Mouse (Mus musculus) heart, embryonic 13.5 days (tissue): ENCODE measurements at regions not wholly inside any gene's neighbourhood (a gene's known extent, or its start where the extent isn't known, plus 50 kb on each side); places are given as distances from the start of the nearest gene placed in this dataset.

Experiments used
- ATAC-seq: fragments of 200-750 bp; cut with Nextera tagmentation; 2 replicates; pipeline ENCODE4 v1.8.0; 2017; ENCODE audit warnings: moderate TSS enrichment; ENCODE audit not compliant: insufficient number of reproducible peaks, low FRiP score, low TSS enrichment; ENCODE audit errors: extremely low read depth
- H3K27ac ChIP-seq: fragments of 300-500 bp; sonication (generic); replicated peaks from 2 replicates; pipeline ENCODE4 v1.5.1; 2015; ENCODE audit warnings: moderate library complexity, mild to moderate bottlenecking, inconsistent platforms
- H3K27me3 ChIP-seq: fragments of 300-500 bp; sonication (generic); replicated peaks from 2 replicates; pipeline ENCODE4 v1.6.1; 2015; ENCODE audit warnings: mild to moderate bottlenecking, inconsistent platforms
- H3K36me3 ChIP-seq: fragments of 300-500 bp; sonication (generic); 2 replicates; pipeline ENCODE4 v1.6.1; 2015; ENCODE audit warnings: mild to moderate bottlenecking, inconsistent platforms
- H3K4me1 ChIP-seq: fragments of 300-500 bp; sonication (generic); 2 replicates; pipeline ENCODE4 v1.6.1; 2015; ENCODE audit warnings: inconsistent platforms
- H3K4me2 ChIP-seq: fragments of 300-500 bp; sonication (generic); 2 replicates; pipeline ENCODE4 v1.6.1; 2015; ENCODE audit warnings: inconsistent platforms, mild to moderate bottlenecking, moderate library complexity
- H3K4me3 ChIP-seq: fragments of 300-500 bp; sonication (generic); 2 replicates; pipeline ENCODE4 v1.5.1; 2015; ENCODE audit warnings: moderate library complexity, mild to moderate bottlenecking, inconsistent platforms
- H3K9ac ChIP-seq: fragments of 300-500 bp; sonication (generic); 2 replicates; pipeline ENCODE4 v1.6.1; 2015; ENCODE audit warnings: inconsistent platforms, mild to moderate bottlenecking, moderate library complexity
- H3K9me3 ChIP-seq: fragments of 300-500 bp; sonication (generic); 2 replicates; pipeline ENCODE4 v1.6.1; 2016; ENCODE audit warnings: inconsistent platforms
- WGBS: fragments of 180-500 bp; shearing (Covaris S2); methylation state at CpG from one replicate; pipeline ENCODE4 v1.1.7; 2015; ENCODE audit warnings: mixed read lengths; 5-methylcytosine and 5-hydroxymethylcytosine counted together

DNA sequence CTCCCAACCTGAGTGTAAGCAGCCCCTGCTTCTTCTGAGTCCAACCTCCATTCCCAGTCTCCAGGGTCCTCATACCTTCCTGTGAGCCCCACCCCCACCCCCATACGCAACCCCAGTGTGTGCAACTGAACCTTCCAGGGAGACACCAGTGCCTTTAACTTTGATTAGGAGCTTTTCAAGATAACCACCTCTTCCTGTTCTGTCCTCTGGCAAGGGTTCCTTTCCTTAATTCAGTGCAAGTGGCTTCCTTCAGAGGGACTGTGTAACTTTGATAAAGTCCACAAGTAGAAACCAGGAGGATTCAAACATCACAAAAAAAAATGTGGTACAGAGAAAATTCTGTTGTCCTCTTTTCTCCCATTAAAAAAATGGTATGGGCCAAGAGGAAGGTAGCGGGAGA, 174.2 kb upstream of the Nfe2l3 start:
- ATAC-seq, result no peak
- peaks cover 14% of the 10 kb centered on the region for H3K4me1 ChIP-seq
- no peaks in the 10 kb centered on the region for H3K36me3 ChIP-seq
- no peak overlapping the region for H3K9ac ChIP-seq
- 52% methylated on average over 2 of the region's 2 CpGs for WGBS
- no peak overlapping the region for H3K4me2 ChIP-seq
- H3K9me3 ChIP-seq, result peaks cover 6% of the 10 kb centered on the region; the same call in 1 of the 2 replicates
- H3K27me3 ChIP-seq, result no peaks in the 10 kb centered on the region
- H3K27ac ChIP-seq, result no peak overlapping the region
- H3K4me3 ChIP-seq, result no peak overlapping the region

GRCm38 (mm10) chr6:51263595-51263994, 168.9 kb upstream of the Nfe2l3 start:
- WGBS, result 64% methylated on average over 4 of the region's 4 CpGs
- no peak overlapping the region for H3K4me2 ChIP-seq
- H3K27ac ChIP-seq, result no peak overlapping the region
- no peak overlapping the region for H3K9ac ChIP-seq
- no peaks in the 10 kb centered on the region for H3K36me3 ChIP-seq
- H3K4me1 ChIP-seq, result peaks cover 11% of the 10 kb centered on the region
- no peaks in the 10 kb centered on the region for H3K27me3 ChIP-seq
- no peak for ATAC-seq
- H3K9me3 ChIP-seq, result peaks cover 6% of the 10 kb centered on the region; the same call in 1 of the 2 replicates
- H3K4me3 ChIP-seq, result no peak overlapping the region

DNA sequence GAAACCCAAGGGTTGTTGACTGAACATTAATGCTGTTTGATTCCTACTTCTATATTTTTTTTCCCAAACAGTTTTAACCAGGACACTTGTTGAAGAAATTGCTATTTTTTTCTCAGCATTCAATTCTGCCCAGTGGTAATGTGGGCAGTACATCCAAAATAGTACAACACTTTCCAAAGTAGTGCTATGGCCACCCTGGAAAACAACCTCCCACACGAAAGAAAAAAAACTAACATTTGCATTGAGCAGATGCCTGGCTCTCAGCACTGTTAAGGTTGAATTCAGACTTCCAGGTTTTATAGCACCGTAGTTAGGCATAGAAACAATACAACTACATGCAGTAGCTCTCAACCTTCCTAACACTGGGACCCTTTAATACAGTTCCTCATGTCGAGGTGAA, 167.1 kb upstream of the Nfe2l3 start:
- Histone ChIP-seq H3K9ac (no peak overlapping the region), H3K9me3 (peaks cover 6% of the 10 kb centered on the region; the same call in 1 of the 2 replicates), H3K4me1 (peaks cover 21% of the 10 kb centered on the region), H3K27ac (no peak overlapping the region), H3K4me3 (no peak overlapping the region), H3K4me2 (no peak overlapping the region), H3K27me3 (no peaks in the 10 kb centered on the region), H3K36me3 (no peaks in the 10 kb centered on the region)
- WGBS, result 75% methylated on average over 3 of the region's 3 CpGs
- no peak for ATAC-seq

DNA sequence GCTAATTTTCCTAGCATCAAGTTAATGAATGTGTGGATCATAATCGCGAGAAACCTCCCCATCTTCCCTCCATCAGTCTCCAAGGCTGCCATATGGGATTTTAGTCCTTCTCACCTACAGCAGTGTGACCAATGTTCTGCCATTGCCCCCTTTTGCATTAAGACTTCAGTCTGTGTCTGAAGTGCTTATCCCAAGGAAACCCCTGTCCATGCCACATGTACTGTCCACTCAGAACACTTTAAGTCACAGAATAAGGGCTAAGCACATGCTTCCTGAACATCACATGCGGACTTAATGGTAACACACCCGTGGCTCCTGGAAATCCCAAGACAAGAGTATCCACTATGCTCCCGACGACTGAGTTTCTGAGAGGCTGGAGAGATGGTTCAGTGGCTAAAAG, 165.7 kb upstream of the Nfe2l3 start:
- Histone ChIP-seq H3K27ac (no peak overlapping the region), H3K4me1 (peaks cover 21% of the 10 kb centered on the region), H3K9ac (no peak overlapping the region), H3K4me3 (no peak overlapping the region), H3K36me3 (no peaks in the 10 kb centered on the region), H3K4me2 (no peak overlapping the region), H3K9me3 (no peaks in the 10 kb centered on the region), H3K27me3 (no peaks in the 10 kb centered on the region)
- 83% methylated on average over 6 of the region's 6 CpGs for WGBS
- ATAC-seq, result no peak

- ATAC-seq, result no peak
- Histone ChIP-seq H3K4me3 (no peak overlapping the region), H3K27ac (no peak overlapping the region), H3K27me3 (no peaks in the 10 kb centered on the region), H3K9me3 (no peaks in the 10 kb centered on the region), H3K36me3 (no peaks in the 10 kb centered on the region), H3K4me2 (no peak overlapping the region), H3K4me1 (peaks cover 21% of the 10 kb centered on the region), H3K9ac (no peak overlapping the region)
- WGBS, result 81% methylated on average over 5 of the region's 5 CpGs
These were observed 164.6 kb upstream of the Nfe2l3 start for GRCm38 (mm10) chr6:51267888-51268287.

DNA sequence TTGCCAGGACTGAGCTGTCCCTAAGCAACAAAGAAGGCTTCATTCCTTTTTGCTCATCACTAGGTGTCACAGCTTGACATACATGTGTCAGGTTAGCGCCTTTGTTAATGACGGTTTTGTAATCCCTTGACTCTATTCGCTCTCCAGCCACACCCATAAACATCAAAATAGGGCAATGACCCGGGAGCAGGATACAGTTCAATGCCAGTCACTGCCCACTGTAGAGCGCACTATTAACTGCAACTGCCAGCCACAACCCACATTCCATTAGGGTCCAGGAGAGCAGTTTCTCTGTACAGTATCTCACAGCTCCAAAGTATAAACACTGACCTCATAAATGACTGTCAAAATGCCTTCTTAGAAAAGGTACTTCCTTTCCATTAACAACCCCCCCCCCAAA, 163.5 kb upstream of the Nfe2l3 start:
- Histone ChIP-seq H3K27ac (no peak overlapping the region), H3K4me3 (peak overlapping the region; percentile 74), H3K4me2 (peak overlapping the region; percentile 95), H3K9ac (peak overlapping the region; percentile 95; the same call in 1 of the 2 replicates), H3K36me3 (no peaks in the 10 kb centered on the region), H3K4me1 (peaks cover 21% of the 10 kb centered on the region), H3K27me3 (no peaks in the 10 kb centered on the region), H3K9me3 (no peaks in the 10 kb centered on the region)
- no peak for ATAC-seq
- 79% methylated on average over 5 of the region's 5 CpGs for WGBS

DNA sequence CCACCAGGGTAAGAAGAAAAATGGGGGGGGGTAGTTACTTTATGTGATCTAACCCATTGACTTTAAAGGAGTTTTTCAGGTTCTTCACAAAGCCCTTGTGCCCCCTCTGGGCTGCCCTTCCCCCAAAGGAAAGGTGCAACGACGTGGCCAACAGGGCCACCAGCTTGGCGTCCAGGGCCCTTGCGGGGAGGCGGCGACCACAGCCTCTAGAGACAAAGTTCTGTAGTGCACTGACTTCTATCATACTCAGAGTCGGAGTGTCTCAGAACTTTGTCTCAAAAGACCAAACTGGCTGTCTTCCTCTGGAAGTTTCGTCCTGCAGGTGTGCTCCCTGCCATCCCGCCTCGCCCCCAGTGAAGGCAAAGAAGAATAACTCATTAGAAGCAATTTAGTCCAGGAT, 162.9 kb upstream of the Nfe2l3 start:
- Histone ChIP-seq H3K4me3 (peak overlapping the region; percentile 74), H3K36me3 (no peaks in the 10 kb centered on the region), H3K4me2 (peak overlapping the region; percentile 95), H3K27me3 (no peaks in the 10 kb centered on the region), H3K4me1 (peaks cover 21% of the 10 kb centered on the region), H3K27ac (no peak overlapping the region), H3K9me3 (no peaks in the 10 kb centered on the region), H3K9ac (peak overlapping the region; percentile 95)
- no peak for ATAC-seq
- 18% methylated on average over 10 of the region's 10 CpGs for WGBS

- peaks cover 21% of the 10 kb centered on the region for H3K4me1 ChIP-seq
- H3K4me2 ChIP-seq, result peak overlapping the region; percentile 95
- peak overlapping the region; percentile 74 for H3K4me3 ChIP-seq
- no peaks in the 10 kb centered on the region for H3K27me3 ChIP-seq
- H3K9ac ChIP-seq, result peak overlapping the region; percentile 95
- peak; percentile 83 for ATAC-seq
- H3K9me3 ChIP-seq, result no peaks in the 10 kb centered on the region
- peak overlapping the region; percentile 68 for H3K27ac ChIP-seq
- under 1% methylated on average over 80 of the region's 80 CpGs for WGBS
- H3K36me3 ChIP-seq, result no peaks in the 10 kb centered on the region
These were observed 162.0 kb upstream of the Nfe2l3 start for GRCm38 (mm10) chr6:51270216-51271127.

- no peaks in the 10 kb centered on the region for H3K9me3 ChIP-seq
- H3K4me3 ChIP-seq, result peak overlapping the region; percentile 74
- H3K27ac ChIP-seq, result peak overlapping the region; percentile 68
- H3K4me1 ChIP-seq, result peaks cover 21% of the 10 kb centered on the region
- peak overlapping the region; percentile 95; the same call in 1 of the 2 replicates for H3K9ac ChIP-seq
- no peaks in the 10 kb centered on the region for H3K36me3 ChIP-seq
- peak; percentile 64; the same call in 1 of the 2 replicates for ATAC-seq
- H3K27me3 ChIP-seq, result peaks cover 3% of the 10 kb centered on the region; the same call in 1 of the 2 replicates
- WGBS, result 2% methylated on average over 17 of the region's 17 CpGs
- peak overlapping the region; percentile 95 for H3K4me2 ChIP-seq
These were observed 161.4 kb upstream of the Nfe2l3 start for GRCm38 (mm10) chr6:51271128-51271480.

DNA sequence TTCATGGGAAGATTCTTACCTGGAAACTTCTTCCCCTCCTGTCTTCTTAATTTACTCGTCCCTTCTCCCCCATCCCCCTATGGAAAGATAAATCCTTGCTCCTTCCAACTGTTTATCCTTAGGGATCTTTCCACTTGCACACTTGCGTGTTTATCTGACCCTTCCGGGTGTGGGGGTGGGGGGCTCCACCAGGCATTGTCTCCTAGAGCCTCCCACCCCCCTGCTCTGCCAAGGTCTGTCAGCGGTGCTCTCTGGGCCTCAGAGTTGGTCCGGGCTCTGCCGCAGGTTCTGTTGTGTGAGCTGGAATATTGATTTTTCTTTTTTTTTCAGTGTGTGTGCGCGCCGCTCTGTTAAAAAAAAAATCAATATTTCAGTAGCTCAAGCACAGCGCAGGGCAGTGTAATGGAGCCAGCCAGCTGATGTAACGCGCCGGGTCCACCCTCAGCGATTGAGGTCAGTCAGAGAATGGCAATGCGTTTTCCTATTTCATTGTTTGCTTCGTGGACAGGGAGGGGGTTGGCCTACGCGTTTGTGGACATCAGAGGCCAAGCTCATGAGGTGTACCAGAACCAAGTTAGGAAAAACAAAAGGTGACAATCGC, 160.2 kb upstream of the Nfe2l3 start:
- H3K36me3 ChIP-seq, result no peaks in the 10 kb centered on the region
- whole genome bisulfite sequencing, result 85% methylated on average over 19 of the region's 19 CpGs
- H3K9ac ChIP-seq, result no peak overlapping the region
- H3K27me3 ChIP-seq, result peaks cover 5% of the 10 kb centered on the region; the same call in 1 of the 2 replicates
- no peaks in the 10 kb centered on the region for H3K9me3 ChIP-seq
- peaks cover 21% of the 10 kb centered on the region for H3K4me1 ChIP-seq
- ATAC-seq, result no peak
- H3K4me3 ChIP-seq, result no peak overlapping the region
- H3K4me2 ChIP-seq, result no peak overlapping the region
- no peak overlapping the region for H3K27ac ChIP-seq

- WGBS, result 68% methylated on average over 10 of the region's 10 CpGs
- ATAC-seq, result no peak
These were observed 153.0 kb upstream of the Nfe2l3 start for GRCm38 (mm10) chr6:51279491-51279890.

More at GRCm38 (mm10) chr6:51279491-51279890, 153.0 kb upstream of the Nfe2l3 start:
- Histone ChIP-seq H3K4me1 (peaks cover 6% of the 10 kb centered on the region), H3K36me3 (no peaks in the 10 kb centered on the region), H3K27me3 (peaks cover 5% of the 10 kb centered on the region; the same call in 1 of the 2 replicates), H3K9ac (no peak overlapping the region), H3K27ac (no peak overlapping the region), H3K9me3 (no peaks in the 10 kb centered on the region), H3K4me3 (no peak overlapping the region), H3K4me2 (no peak overlapping the region)
